Mouse (Mus musculus) kidney, adult 2 months (tissue): ENCODE measurements at regions not wholly inside any gene's neighbourhood (a gene's known extent, or its start where the extent isn't known, plus 50 kb on each side); places are given as distances from the start of the nearest gene placed in this dataset.

ENCODE experiments used
- CTCF ChIP-seq: fragments of 200-500 bp; conservative IDR thresholded peaks from 2 replicates; pipeline ENCODE4 v1.5.1; 2011; ENCODE audit warnings: low read depth, mild to moderate bottlenecking, control low read depth, low read length, moderate library complexity, mixed read lengths; ENCODE audit not compliant: insufficient read depth, insufficient read length
- POLR2A ChIP-seq: fragments of 200-500 bp; IDR thresholded peaks from one replicate; pipeline ENCODE4 v1.6.1; 2011; ENCODE audit warnings: low read depth, low read length, control low read depth

- TF ChIP-seq POLR2A (no peak), CTCF (no peak)
Measured at GRCm38 (mm10) chr17:3012045-3012444, 102.7 kb upstream of the Scaf8 start.
